Mouse (Mus musculus) kidney, adult 2 months (tissue): Measurements from ENCODE around the gene Wdr63.

Experiments used
- CTCF ChIP-seq: fragments of 200-500 bp; conservative IDR thresholded peaks from 2 replicates; pipeline ENCODE4 v1.5.1; 2011; ENCODE audit warnings: low read depth, mild to moderate bottlenecking, control low read depth, low read length, moderate library complexity, mixed read lengths; ENCODE audit not compliant: insufficient read depth, insufficient read length
- POLR2A ChIP-seq: fragments of 200-500 bp; IDR thresholded peaks from one replicate; pipeline ENCODE4 v1.6.1; 2011; ENCODE audit warnings: low read depth, low read length, control low read depth

DNA sequence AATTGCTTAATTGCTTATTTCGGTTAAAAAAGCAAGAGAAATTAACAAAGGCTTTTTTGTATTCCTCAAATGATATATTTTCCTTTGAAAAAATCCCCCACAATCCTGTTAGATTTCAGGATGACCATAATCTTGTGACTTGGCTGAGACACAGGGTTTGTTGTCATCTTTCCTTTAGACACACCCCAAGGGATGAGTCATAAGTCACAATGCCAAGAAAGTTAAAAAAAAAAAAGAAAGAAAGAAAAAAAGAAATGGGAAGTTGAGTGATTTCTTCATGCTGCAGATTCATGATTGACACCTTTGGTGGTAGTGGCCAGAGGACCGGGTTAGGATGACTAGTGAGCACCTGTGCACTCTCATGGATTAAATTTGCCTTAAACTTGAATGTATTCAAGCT is 2.4 kb upstream of the Wdr63 start:
- TF ChIP-seq CTCF (no peak), POLR2A (no peak)
